Mouse (Mus musculus) hindbrain, embryonic 13.5 days (tissue): ENCODE data around the gene Agap2. TPM values are rescaled to one million over a fixed set of nuclear protein-coding genes. Genes with fewer than 3 reads are reported as not detected.

Source experiments
- ATAC-seq: fragments of 200-750 bp; cut with Nextera tagmentation; 2 replicates; pipeline ENCODE4 v1.8.0; 2017; ENCODE audit warnings: moderate TSS enrichment; ENCODE audit not compliant: low FRiP score
- H3K27ac ChIP-seq: fragments of 300-500 bp; sonication (generic); 2 replicates; pipeline ENCODE4 v1.5.1; 2015; ENCODE audit warnings: inconsistent platforms, mild to moderate bottlenecking, moderate library complexity
- H3K27me3 ChIP-seq: fragments of 300-500 bp; sonication (generic); 2 replicates; pipeline ENCODE4 v1.6.1; 2015; ENCODE audit warnings: mild to moderate bottlenecking, inconsistent platforms
- H3K36me3 ChIP-seq: fragments of 300-500 bp; sonication (generic); 2 replicates; pipeline ENCODE4 v1.6.1; 2015; ENCODE audit warnings: mild to moderate bottlenecking, inconsistent platforms
- H3K4me1 ChIP-seq: fragments of 300-500 bp; sonication (generic); replicated peaks from 2 replicates; pipeline ENCODE4 v1.6.1; 2015; ENCODE audit warnings: inconsistent platforms
- H3K4me2 ChIP-seq: fragments of 300-500 bp; sonication (generic); 2 replicates; pipeline ENCODE4 v1.6.1; 2015; ENCODE audit warnings: inconsistent platforms, mild to moderate bottlenecking, moderate library complexity
- H3K4me3 ChIP-seq: fragments of 300-500 bp; sonication (generic); 2 replicates; pipeline ENCODE4 v1.5.1; 2015; ENCODE audit warnings: mild to moderate bottlenecking, inconsistent platforms
- H3K9ac ChIP-seq: fragments of 300-500 bp; sonication (generic); 2 replicates; pipeline ENCODE4 v1.6.1; 2015; ENCODE audit warnings: mild to moderate bottlenecking, inconsistent platforms
- H3K9me3 ChIP-seq: fragments of 300-500 bp; sonication (generic); 2 replicates; pipeline ENCODE4 v1.6.1; 2016; ENCODE audit warnings: inconsistent platforms
- WGBS: fragments of 180-500 bp; shearing (Covaris S2); methylation state at CpG from one replicate; pipeline ENCODE4 v1.1.7; 2015; 5-methylcytosine and 5-hydroxymethylcytosine counted together
- polyA plus RNA-seq: library from polyadenylated mRNA; unstranded; fragments of >200 nt; fragmentation: Nextera tagmentation; extraction: Ambion mirVana; gene quantifications from 2 replicates; pipeline ENCODE4 v1.2.1, GENCODE M21; 2015

Gene Agap2
- polyA plus RNA-seq, 1 experiment from 2014 or later = 3.1 TPM

DNA sequence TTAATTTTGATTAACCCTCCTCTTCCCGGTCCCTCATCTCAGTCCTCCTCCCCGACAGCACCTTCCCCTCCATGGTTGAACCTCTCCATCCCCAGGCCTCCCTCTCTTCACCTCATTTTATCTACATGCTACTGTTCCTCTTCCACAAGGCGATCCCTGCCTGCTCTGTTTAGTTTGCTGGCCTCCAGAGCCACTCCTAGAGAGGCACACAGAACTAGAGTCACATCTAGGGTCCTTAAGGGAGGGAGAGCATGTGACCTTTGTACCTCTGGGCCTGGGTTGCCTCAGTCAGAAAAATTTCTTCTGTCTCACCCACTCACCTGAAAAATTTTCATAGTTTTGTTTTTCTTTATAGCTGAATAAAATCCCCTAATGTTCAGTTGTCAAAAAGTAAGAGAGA, 62.8 kb downstream of the Agap2 start:
- H3K27me3 ChIP-seq = no peaks in the 10 kb centered on the region
- no peaks in the 10 kb centered on the region for H3K4me1 ChIP-seq
- H3K36me3 ChIP-seq = no peaks in the 10 kb centered on the region
- H3K4me2 ChIP-seq = no peak overlapping the region
- H3K9me3 ChIP-seq = no peaks in the 10 kb centered on the region
- no peak overlapping the region for H3K9ac ChIP-seq
- ATAC-seq = no peak
- H3K4me3 ChIP-seq = no peak overlapping the region
- WGBS = 83% methylated on average over 3 of the region's 3 CpGs
- H3K27ac ChIP-seq = no peak overlapping the region

DNA sequence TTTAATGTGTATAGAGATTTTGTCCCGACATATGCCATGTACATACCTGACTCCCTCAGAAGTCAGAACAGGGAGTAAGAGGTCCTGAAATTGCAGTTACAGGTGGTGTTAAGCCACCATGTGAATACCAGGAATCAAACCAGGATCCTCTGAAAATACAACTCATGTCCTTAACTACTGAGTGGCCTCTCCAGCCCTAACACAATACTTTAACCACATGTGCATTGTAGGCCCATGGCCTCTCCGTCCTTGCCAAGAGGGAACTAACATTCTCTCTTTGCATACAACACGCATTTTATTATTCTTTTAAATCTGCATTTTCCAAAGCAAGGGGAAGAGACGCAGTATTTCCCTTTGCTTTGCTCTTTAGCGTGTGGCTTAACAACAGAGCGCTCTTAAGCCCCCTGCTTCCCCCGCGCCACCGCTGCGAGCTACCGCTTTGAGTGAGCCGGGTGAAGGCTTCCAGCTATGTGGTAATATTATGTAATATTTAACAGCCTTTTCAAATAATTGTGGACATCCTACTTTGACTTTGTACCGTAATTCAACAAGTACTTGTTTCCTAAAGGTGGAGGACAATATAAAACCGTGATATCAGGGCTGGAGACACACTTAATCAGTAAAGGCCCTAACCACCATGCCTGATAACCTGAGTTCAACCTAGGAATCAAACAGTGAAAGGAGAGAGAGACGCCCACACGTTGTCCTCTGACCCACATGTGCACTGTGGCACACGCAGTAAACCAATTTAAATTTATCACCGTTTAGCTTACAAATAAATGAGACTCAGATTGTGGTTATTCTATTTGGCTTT, 63.5 kb downstream of the Agap2 start:
- H3K9me3 ChIP-seq = no peaks in the 10 kb centered on the region
- no peak overlapping the region for H3K9ac ChIP-seq
- no peaks in the 10 kb centered on the region for H3K27me3 ChIP-seq
- H3K27ac ChIP-seq = no peak overlapping the region
- ATAC-seq = no peak
- H3K4me1 ChIP-seq = no peaks in the 10 kb centered on the region
- H3K4me3 ChIP-seq = no peak overlapping the region
- H3K4me2 ChIP-seq = no peak overlapping the region
- no peaks in the 10 kb centered on the region for H3K36me3 ChIP-seq
- 90% methylated on average over 18 of the region's 18 CpGs for WGBS

DNA sequence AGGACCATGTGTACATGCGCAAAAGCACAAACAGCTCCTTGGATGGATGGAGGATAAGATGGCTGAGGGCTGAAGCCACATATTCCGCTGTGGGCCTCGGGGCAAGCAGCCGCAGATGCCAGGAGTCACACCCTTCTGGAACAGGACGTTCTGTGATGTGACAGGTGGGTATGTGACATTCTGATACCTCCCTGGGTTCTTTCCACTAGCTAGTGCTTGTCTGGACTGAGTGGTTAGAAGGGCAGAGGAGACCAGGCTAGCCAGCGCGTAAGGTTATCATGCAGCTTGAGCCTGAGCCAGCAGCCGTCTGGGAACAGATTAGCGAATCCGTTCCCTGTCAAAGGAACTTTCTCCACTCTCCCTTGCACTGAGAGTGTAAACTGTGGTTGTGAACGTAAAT, 65.9 kb downstream of the Agap2 start:
- Histone ChIP-seq H3K4me1 (no peaks in the 10 kb centered on the region), H3K36me3 (no peaks in the 10 kb centered on the region), H3K9me3 (no peaks in the 10 kb centered on the region), H3K27me3 (no peaks in the 10 kb centered on the region), H3K9ac (no peak overlapping the region), H3K4me2 (no peak overlapping the region), H3K27ac (no peak overlapping the region), H3K4me3 (no peak overlapping the region)
- ATAC-seq = no peak
- WGBS = 86% methylated on average over 11 of the region's 11 CpGs

DNA sequence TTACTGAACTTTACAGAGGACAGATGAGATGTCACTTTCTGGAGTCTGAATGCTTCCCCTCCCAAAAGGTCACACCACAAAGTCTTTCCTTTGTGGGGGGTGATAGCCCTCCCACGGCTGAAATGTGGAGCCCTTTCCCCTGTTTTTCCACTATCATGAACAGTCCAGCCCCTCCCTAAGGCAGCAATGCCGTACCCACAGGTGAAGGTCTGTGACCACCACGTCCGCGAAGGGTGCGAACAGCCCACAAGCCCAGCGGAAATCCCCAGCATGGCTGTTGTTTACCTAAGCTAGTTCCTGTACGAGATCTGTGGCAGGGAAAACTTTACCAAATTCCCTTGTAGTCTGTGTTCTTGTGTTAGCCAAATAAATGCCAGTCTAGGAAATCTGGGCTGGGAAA, 66.4 kb downstream of the Agap2 start:
- Histone ChIP-seq H3K4me2 (no peak overlapping the region), H3K36me3 (no peaks in the 10 kb centered on the region), H3K4me3 (no peak overlapping the region), H3K9me3 (no peaks in the 10 kb centered on the region), H3K27ac (no peak overlapping the region), H3K4me1 (no peaks in the 10 kb centered on the region), H3K27me3 (no peaks in the 10 kb centered on the region), H3K9ac (no peak overlapping the region)
- WGBS = 82% methylated on average over 8 of the region's 8 CpGs
- no peak for ATAC-seq

Other genes starting within 250 kb of the Agap2 start
- 10.6 and 10.9 TPM in 2 replicates for gene Atp23, start 173.9 kb upstream of the Agap2 start, polyA plus RNA-seq
- 18.9 and 19.8 TPM in 2 replicates for gene Ctdsp2, start 96.6 kb upstream of the Agap2 start, polyA plus RNA-seq
- 5.5 and 5.9 TPM in 2 replicates for gene Avil, start 74.6 kb upstream of the Agap2 start, polyA plus RNA-seq
- 63.4 and 65.5 TPM in 2 replicates for gene Tsfm, start 44.4 kb upstream of the Agap2 start, polyA plus RNA-seq
- gene Mettl1, start 33.9 kb upstream of the Agap2 start, polyA plus RNA-seq = 21.6 and 22.8 TPM in 2 replicates
- gene Eef1akmt3, start 33.8 kb upstream of the Agap2 start, polyA plus RNA-seq = 0.12 and 0.28 TPM in 2 replicates
- 0.23 and 0.27 TPM in 2 replicates for gene Cyp27b1, start 27.0 kb upstream of the Agap2 start, polyA plus RNA-seq
- gene March9, start 15.1 kb upstream of the Agap2 start, polyA plus RNA-seq = 5.8 and 5.9 TPM in 2 replicates
- gene Cdk4, start 11.8 kb upstream of the Agap2 start, polyA plus RNA-seq = 1,183 and 1,237 TPM in 2 replicates
- 122 and 129 TPM in 2 replicates for gene Tspan31, start 5.0 kb upstream of the Agap2 start, polyA plus RNA-seq
- gene Os9, start 45.8 kb downstream of the Agap2 start, polyA plus RNA-seq = 144 and 146 TPM in 2 replicates
- 40.6 and 42.3 TPM in 2 replicates for gene B4galnt1, start 89.9 kb downstream of the Agap2 start, polyA plus RNA-seq
- 1.0 and 1.1 TPM in 2 replicates for gene Slc26a10, start 105.4 kb downstream of the Agap2 start, polyA plus RNA-seq
- gene Arhgef25, start 114.8 kb downstream of the Agap2 start, polyA plus RNA-seq = 28.4 and 30.7 TPM in 2 replicates
- gene Dtx3, start 120.4 kb downstream of the Agap2 start, polyA plus RNA-seq = 211 and 221 TPM in 2 replicates
- 20.0 and 22.1 TPM in 2 replicates for gene Pip4k2c, start 136.3 kb downstream of the Agap2 start, polyA plus RNA-seq
- 86.3 and 88.5 TPM in 2 replicates for gene Kif5a, start 188.1 kb downstream of the Agap2 start, polyA plus RNA-seq
- 308 and 330 TPM in 2 replicates for gene Dctn2, start 191.1 kb downstream of the Agap2 start, polyA plus RNA-seq
- gene Mbd6, start 213.7 kb downstream of the Agap2 start, polyA plus RNA-seq = 12.1 and 16.5 TPM in 2 replicates
- gene Mars, start 236.5 kb downstream of the Agap2 start, polyA plus RNA-seq = 116 and 119 TPM in 2 replicates
- 1.0 and 1.1 TPM in 2 replicates for gene Arhgap9, start 246.7 kb downstream of the Agap2 start, polyA plus RNA-seq